Mouse (Mus musculus) megakaryocyte, embryonic 14.5 days (primary cell): ENCODE measurements at regions not wholly inside any gene's neighbourhood (a gene's known extent, or its start where the extent isn't known, plus 50 kb on each side); places are given as distances from the start of the nearest gene placed in this dataset.
A peak's percentile ranks its signal among the peaks of the same experiment; 100 is the strongest.

Source experiments
- H3K27me3 ChIP-seq: replicated peaks from 2 replicates; pipeline ENCODE3; 2012; ENCODE audit warnings: inconsistent platforms
- H3K36me3 ChIP-seq: replicated peaks from 2 replicates; pipeline ENCODE3; 2012; ENCODE audit warnings: low read length, inconsistent platforms, mixed read lengths
- H3K4me1 ChIP-seq: 2 replicates; pipeline ENCODE4 v1.6.1; 2012; ENCODE audit warnings: inconsistent platforms
- H3K4me3 ChIP-seq: replicated peaks from 2 replicates; pipeline ENCODE3; 2012; ENCODE audit warnings: moderate library complexity, mild to moderate bottlenecking, inconsistent platforms
- H3K9me3 ChIP-seq: 2 replicates; pipeline ENCODE4 v1.6.1; 2012; ENCODE audit warnings: inconsistent platforms
- FLI1 ChIP-seq: IDR thresholded peaks from 2 replicates; pipeline ENCODE4 v1.6.1; 2012; ENCODE audit warnings: low read length, inconsistent platforms, mixed read lengths
- GATA1 ChIP-seq: IDR thresholded peaks from 3 replicates; pipeline ENCODE4 v1.6.1; 2012; ENCODE audit warnings: mixed read lengths, low read length, inconsistent platforms, borderline replicate concordance

DNA sequence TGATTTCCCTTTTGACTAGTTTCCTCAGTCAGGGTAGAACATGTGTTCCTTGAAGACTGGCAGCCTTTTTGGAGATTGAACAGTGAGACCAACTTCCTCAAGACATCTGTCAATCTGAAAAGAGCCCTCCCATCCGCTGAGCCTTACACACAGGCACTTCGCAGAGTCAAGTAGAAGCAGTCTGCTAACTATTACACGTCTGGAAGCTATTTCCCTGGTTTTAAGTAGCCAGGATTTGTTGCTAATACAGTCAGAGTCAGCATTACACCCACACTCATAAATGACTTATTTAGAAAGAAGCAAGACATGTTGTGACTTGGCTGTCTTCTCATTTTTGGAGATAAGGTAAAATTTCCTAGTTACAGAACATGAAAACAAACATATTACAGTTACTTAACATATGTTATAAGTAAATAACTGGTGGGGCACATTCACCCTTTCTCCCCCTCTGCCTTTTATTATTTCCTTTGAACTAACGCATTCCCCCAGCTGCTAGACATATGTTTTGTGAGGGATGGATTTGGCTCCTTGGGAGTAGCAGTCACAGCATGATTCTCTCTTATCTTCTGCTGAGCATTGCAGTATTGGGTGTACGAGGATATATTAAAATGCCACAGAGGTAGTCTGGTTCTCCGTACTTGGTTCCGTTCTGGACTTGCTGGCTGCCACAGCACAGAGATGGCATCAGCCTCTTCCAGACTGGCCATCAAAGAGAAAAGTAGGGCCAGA is 92.9 kb upstream of the Adamts16 start:
- Histone ChIP-seq H3K4me1 (no peaks in the 10 kb centered on the region), H3K9me3 (peaks cover 31% of the 10 kb centered on the region), H3K27me3 (no peaks in the 10 kb centered on the region), H3K4me3 (no peak overlapping the region), H3K36me3 (no peaks in the 10 kb centered on the region)
- TF ChIP-seq FLI1 (no peak), GATA1 (no peak)

- Histone ChIP-seq H3K9me3 (peaks cover 18% of the 10 kb centered on the region), H3K4me3 (no peak overlapping the region), H3K27me3 (no peaks in the 10 kb centered on the region), H3K36me3 (no peaks in the 10 kb centered on the region), H3K4me1 (no peaks in the 10 kb centered on the region)
- no peak for TF ChIP-seq FLI1
- no peak for TF ChIP-seq GATA1
Measured at GRCm38 (mm10) chr13:70913834-70914233, 72.2 kb upstream of the Adamts16 start.

DNA sequence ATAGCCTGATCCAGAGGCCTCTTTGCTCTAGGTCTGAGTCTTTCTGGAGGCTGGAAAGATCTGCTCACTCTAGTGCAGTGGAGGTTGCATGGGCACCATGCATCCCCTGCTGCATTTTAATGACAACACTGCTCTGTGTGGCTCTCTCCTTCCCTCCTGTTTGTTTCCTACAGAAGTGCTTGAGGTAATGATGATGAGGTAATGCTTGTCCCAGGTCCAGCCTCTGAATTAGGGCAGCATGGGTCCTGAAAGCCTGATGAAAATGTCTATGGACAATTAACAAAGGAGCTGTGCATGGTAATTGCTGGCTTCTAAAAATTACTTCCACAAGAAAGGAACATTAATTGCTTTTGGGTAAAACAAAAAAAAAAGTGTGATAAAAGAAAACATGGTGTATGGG is 69.3 kb upstream of the Adamts16 start:
- TF ChIP-seq GATA1 = no peak
- TF ChIP-seq FLI1 = no peak
- H3K36me3 ChIP-seq = no peaks in the 10 kb centered on the region
- no peaks in the 10 kb centered on the region for H3K27me3 ChIP-seq
- peaks cover 31% of the 10 kb centered on the region for H3K9me3 ChIP-seq
- no peak overlapping the region for H3K4me3 ChIP-seq
- no peaks in the 10 kb centered on the region for H3K4me1 ChIP-seq

DNA sequence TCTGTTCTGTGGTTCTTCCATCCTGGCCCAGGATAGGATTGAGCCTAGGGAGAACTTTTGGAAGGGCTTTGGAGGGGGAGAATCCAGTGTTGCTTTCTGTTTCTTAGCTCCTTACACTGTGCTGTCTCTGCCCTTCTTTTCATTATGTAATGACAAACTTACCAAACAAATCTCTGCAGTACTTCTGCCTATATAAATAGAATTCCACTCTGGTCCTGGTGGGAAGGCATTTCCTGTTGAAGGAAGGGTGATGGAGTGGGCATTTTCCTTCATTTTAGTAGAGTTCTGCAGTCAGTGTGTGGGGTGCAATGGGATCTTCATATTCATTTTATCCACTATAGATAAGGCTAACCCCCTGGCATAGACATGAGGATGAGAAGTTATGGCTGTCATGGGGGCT is 63.2 kb upstream of the Adamts16 start:
- Histone ChIP-seq H3K4me3 (no peak overlapping the region), H3K4me1 (no peaks in the 10 kb centered on the region), H3K27me3 (no peaks in the 10 kb centered on the region), H3K9me3 (peaks cover 36% of the 10 kb centered on the region), H3K36me3 (no peaks in the 10 kb centered on the region)
- TF ChIP-seq GATA1 (no peak), FLI1 (no peak)

DNA sequence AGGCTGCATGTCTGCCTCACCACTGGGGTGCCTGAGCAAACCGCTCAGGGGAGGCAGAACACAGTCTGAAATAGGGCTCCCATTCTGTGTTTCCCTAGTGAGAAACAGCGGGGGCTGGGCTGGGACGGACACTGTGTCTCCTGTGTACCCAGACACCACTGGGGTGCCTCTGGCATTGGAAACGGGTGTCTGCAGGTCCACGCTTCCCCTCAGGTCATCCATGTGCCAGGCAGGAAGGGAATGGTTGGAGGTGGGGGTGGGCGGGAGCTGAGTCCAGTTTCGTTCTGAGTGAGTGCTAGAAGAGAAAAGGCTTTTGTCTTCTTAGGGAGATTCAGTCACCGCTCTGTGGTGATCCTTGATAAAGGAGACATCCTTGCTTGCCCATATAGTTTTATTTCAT is 62.2 kb upstream of the Adamts16 start:
- no peak for TF ChIP-seq GATA1
- no peak for TF ChIP-seq FLI1
- H3K4me3 ChIP-seq = no peak overlapping the region
- H3K27me3 ChIP-seq = no peaks in the 10 kb centered on the region
- H3K9me3 ChIP-seq = peaks cover 37% of the 10 kb centered on the region
- no peaks in the 10 kb centered on the region for H3K36me3 ChIP-seq
- no peaks in the 10 kb centered on the region for H3K4me1 ChIP-seq

GRCm38 (mm10) chr13:70903150-70903549 is 61.5 kb upstream of the Adamts16 start:
- Histone ChIP-seq H3K4me3 (no peak overlapping the region), H3K9me3 (peaks cover 37% of the 10 kb centered on the region), H3K4me1 (no peaks in the 10 kb centered on the region), H3K36me3 (no peaks in the 10 kb centered on the region), H3K27me3 (no peaks in the 10 kb centered on the region)
- no peak for TF ChIP-seq FLI1
- no peak for TF ChIP-seq GATA1

GRCm38 (mm10) chr13:70902727-70903126 is 61.1 kb upstream of the Adamts16 start:
- TF ChIP-seq GATA1 (no peak), FLI1 (no peak)
- Histone ChIP-seq H3K36me3 (no peaks in the 10 kb centered on the region), H3K9me3 (peaks cover 34% of the 10 kb centered on the region), H3K4me1 (no peaks in the 10 kb centered on the region), H3K4me3 (peak overlapping the region; percentile 50), H3K27me3 (no peaks in the 10 kb centered on the region)

GRCm38 (mm10) chr13:70891634-70892033 is 50.0 kb upstream of the Adamts16 start:
- Histone ChIP-seq H3K36me3 (no peaks in the 10 kb centered on the region), H3K27me3 (no peaks in the 10 kb centered on the region), H3K4me3 (no peak overlapping the region), H3K9me3 (peaks cover 21% of the 10 kb centered on the region), H3K4me1 (no peaks in the 10 kb centered on the region)
- no peak for TF ChIP-seq FLI1
- no peak for TF ChIP-seq GATA1
